Mouse (Mus musculus): Measurements from ENCODE around the gene Itga11. TPM values are rescaled to one million over a fixed set of nuclear protein-coding genes. Genes with fewer than 3 reads are reported as not detected.
"Not testable (repeated sequence)": the region's sequence is repeated elsewhere in the genome, so short reads cannot be mapped to it uniquely, and the experiment has no call there.

Itga11 gene
- polyA plus RNA-seq, 1 experiment from 2014 or later = 0.73 TPM

- Histone ChIP-seq H3K4me3 (ENCODE audit: low read length) (no peak overlapping the region), H3K4me2 (ENCODE audit: low read depth, low read length) (no peak overlapping the region), H3K27ac (ENCODE audit: low read length) (no peak overlapping the region), H3K27me3 (ENCODE audit: control insufficient read depth, insufficient read depth, low read depth, low read length) (no peaks in the 10 kb centered on the region), H3K4me1 (replicated peaks; ENCODE audit: control insufficient read depth, insufficient read depth, low read length) (peaks cover 5% of the 10 kb centered on the region; the same call in 1 of the 2 replicates), H3K9me3 (ENCODE audit: control insufficient read depth, low read length) (no peaks in the 10 kb centered on the region), H3K36me3 (ENCODE audit: control insufficient read depth, insufficient read depth, low read length) (0 out of 2 replicates have a peak, but pooled peaks cover 2% of the 10 kb centered on the region), H3K9ac (ENCODE audit: low read length) (no peak overlapping the region)
- WGBS = 78% methylated on average over 5 of the region's 5 CpGs
- no peak for ATAC-seq (ENCODE audit: low read depth)
Measured at GRCm38 (mm10) chr9:62786721-62787120, 109.1 kb downstream of the Itga11 start.

GRCm38 (mm10) chr9:62789856-62790255 lies 112.2 kb downstream of the Itga11 start:
- Histone ChIP-seq H3K27ac (ENCODE audit: low read length) (no peak overlapping the region), H3K4me2 (ENCODE audit: low read depth, low read length) (no peak overlapping the region), H3K27me3 (ENCODE audit: control insufficient read depth, insufficient read depth, low read depth, low read length) (no peaks in the 10 kb centered on the region), H3K9me3 (ENCODE audit: control insufficient read depth, low read length) (no peaks in the 10 kb centered on the region), H3K4me3 (ENCODE audit: low read length) (no peak overlapping the region), H3K9ac (ENCODE audit: low read length) (no peak overlapping the region), H3K36me3 (ENCODE audit: control insufficient read depth, insufficient read depth, low read length) (peaks cover 5% of the 10 kb centered on the region), H3K4me1 (replicated peaks; ENCODE audit: control insufficient read depth, insufficient read depth, low read length) (no peaks in the 10 kb centered on the region)
- 86% methylated on average over 12 of the region's 12 CpGs for WGBS
- no peak for ATAC-seq (ENCODE audit: low read depth)

- WGBS = 69% methylated on average over 2 of the region's 2 CpGs
Measured at GRCm38 (mm10) chr9:62799218-62799617, 121.6 kb downstream of the Itga11 start.

GRCm38 (mm10) chr9:62810095-62810494 lies 132.5 kb downstream of the Itga11 start:
- WGBS = 10% methylated on average over 8 of the region's 8 CpGs
- no peak overlapping the region for H3K27ac ChIP-seq (ENCODE audit: low read length)
- no peaks in the 10 kb centered on the region for H3K36me3 ChIP-seq (ENCODE audit: control insufficient read depth, insufficient read depth, low read length)

More at GRCm38 (mm10) chr9:62799218-62799617, 121.6 kb downstream of the Itga11 start:
- H3K27me3 ChIP-seq (ENCODE audit: control insufficient read depth, insufficient read depth, low read depth, low read length); H3K9ac ChIP-seq (ENCODE audit: low read length); H3K27ac ChIP-seq (ENCODE audit: low read length); H3K4me2 ChIP-seq (ENCODE audit: low read depth, low read length); ATAC-seq (ENCODE audit: low read depth); H3K4me3 ChIP-seq (ENCODE audit: low read length); H3K9me3 ChIP-seq (ENCODE audit: control insufficient read depth, low read length); H3K4me1 ChIP-seq (replicated peaks; ENCODE audit: control insufficient read depth, insufficient read depth, low read length): not testable (repeated sequence)
- H3K36me3 ChIP-seq (ENCODE audit: control insufficient read depth, insufficient read depth, low read length) = peaks cover 23% of the 10 kb centered on the region

GRCm38 (mm10) chr9:62810543-62811515 lies 133.2 kb downstream of the Itga11 start:
- Histone ChIP-seq H3K4me3 (ENCODE audit: low read length) (peak overlapping the region; percentile 95), H3K4me2 (ENCODE audit: low read depth, low read length) (peak overlapping the region; percentile 95), H3K9ac (ENCODE audit: low read length) (peak overlapping the region; percentile 96), H3K9me3 (ENCODE audit: control insufficient read depth, low read length) (no peaks in the 10 kb centered on the region), H3K27me3 (ENCODE audit: control insufficient read depth, insufficient read depth, low read depth, low read length) (no peaks in the 10 kb centered on the region), H3K4me1 (replicated peaks; ENCODE audit: control insufficient read depth, insufficient read depth, low read length) (peaks cover 21% of the 10 kb centered on the region), H3K36me3 (ENCODE audit: control insufficient read depth, insufficient read depth, low read length) (no peaks in the 10 kb centered on the region), H3K27ac (ENCODE audit: low read length) (peak overlapping the region; percentile 97)
- WGBS = under 1% methylated on average over 58 of the region's 58 CpGs
- ATAC-seq (ENCODE audit: low read depth) = peak; percentile 71

More at GRCm38 (mm10) chr9:62810095-62810494, 132.5 kb downstream of the Itga11 start:
- ATAC-seq (ENCODE audit: low read depth) = no peak
- peak overlapping the region; percentile 95 for H3K4me2 ChIP-seq (ENCODE audit: low read depth, low read length)
- no peaks in the 10 kb centered on the region for H3K9me3 ChIP-seq (ENCODE audit: control insufficient read depth, low read length)
- H3K27me3 ChIP-seq (ENCODE audit: control insufficient read depth, insufficient read depth, low read depth, low read length) = no peaks in the 10 kb centered on the region
- peak overlapping the region; percentile 95 for H3K4me3 ChIP-seq (ENCODE audit: low read length)
- peak overlapping the region; percentile 96 for H3K9ac ChIP-seq (ENCODE audit: low read length)
- peaks cover 21% of the 10 kb centered on the region for H3K4me1 ChIP-seq (replicated peaks; ENCODE audit: control insufficient read depth, insufficient read depth, low read length)

GRCm38 (mm10) chr9:62811516-62812121 lies 134.0 kb downstream of the Itga11 start, which contains the start of gene Fem1b:
Gene Fem1b (minus strand): TSS chr9:62811934.
- Histone ChIP-seq H3K36me3 (ENCODE audit: control insufficient read depth, insufficient read depth, low read length) (no peaks in the 10 kb centered on the region), H3K27ac (ENCODE audit: low read length) (peak within 1 kb of the TSS; percentile 97), H3K4me2 (ENCODE audit: low read depth, low read length) (peak within 1 kb of the TSS; percentile 95), H3K4me3 (ENCODE audit: low read length) (peak within 1 kb of the TSS; percentile 95), H3K27me3 (ENCODE audit: control insufficient read depth, insufficient read depth, low read depth, low read length) (no peaks in the 10 kb centered on the region), H3K9me3 (ENCODE audit: control insufficient read depth, low read length) (no peaks in the 10 kb centered on the region), H3K9ac (ENCODE audit: low read length) (peak within 1 kb of the TSS; percentile 96), H3K4me1 (replicated peaks; ENCODE audit: control insufficient read depth, insufficient read depth, low read length) (peaks cover 21% of the 10 kb centered on the region)
- ATAC-seq (ENCODE audit: low read depth) = peak; percentile 96
- under 1% methylated on average over 49 of the region's 68 CpGs for WGBS

GRCm38 (mm10) chr9:62812216-62813049 lies 134.8 kb downstream of the Itga11 start:
- Histone ChIP-seq H3K4me2 (ENCODE audit: low read depth, low read length) (peak overlapping the region; percentile 89), H3K27ac (ENCODE audit: low read length) (peak overlapping the region; percentile 97), H3K9ac (ENCODE audit: low read length) (peak overlapping the region; percentile 96), H3K27me3 (ENCODE audit: control insufficient read depth, insufficient read depth, low read depth, low read length) (no peaks in the 10 kb centered on the region), H3K4me1 (replicated peaks; ENCODE audit: control insufficient read depth, insufficient read depth, low read length) (peaks cover 21% of the 10 kb centered on the region), H3K36me3 (ENCODE audit: control insufficient read depth, insufficient read depth, low read length) (no peaks in the 10 kb centered on the region), H3K4me3 (ENCODE audit: low read length) (peak overlapping the region; percentile 95), H3K9me3 (ENCODE audit: control insufficient read depth, low read length) (no peaks in the 10 kb centered on the region)
- ATAC-seq (ENCODE audit: low read depth) = peak; percentile 37; the same call in 1 of the 2 replicates
- WGBS = 13% methylated on average over 14 of the region's 14 CpGs

- Histone ChIP-seq H3K27ac (ENCODE audit: low read length) (no peak overlapping the region), H3K27me3 (ENCODE audit: control insufficient read depth, insufficient read depth, low read depth, low read length) (no peaks in the 10 kb centered on the region), H3K4me2 (ENCODE audit: low read depth, low read length) (no peak overlapping the region), H3K9me3 (ENCODE audit: control insufficient read depth, low read length) (no peaks in the 10 kb centered on the region), H3K4me3 (ENCODE audit: low read length) (no peak overlapping the region), H3K36me3 (ENCODE audit: control insufficient read depth, insufficient read depth, low read length) (no peaks in the 10 kb centered on the region), H3K4me1 (replicated peaks; ENCODE audit: control insufficient read depth, insufficient read depth, low read length) (peaks cover 10% of the 10 kb centered on the region), H3K9ac (ENCODE audit: low read length) (no peak overlapping the region)
- WGBS = 55% methylated on average over 2 of the region's 2 CpGs
- no peak for ATAC-seq (ENCODE audit: low read depth)
Measured at GRCm38 (mm10) chr9:62814751-62815150, 137.1 kb downstream of the Itga11 start.
